Mouse (Mus musculus) lung, embryonic 16.5 days (tissue): ENCODE measurements around the gene Il18bp. TPM values are rescaled to one million over a fixed set of nuclear protein-coding genes. Genes with fewer than 3 reads are reported as not detected.
A peak's percentile ranks its signal among the peaks of the same experiment; 100 is the strongest.

Source experiments
- ATAC-seq: fragments of 200-750 bp; cut with Nextera tagmentation; 2 replicates; pipeline ENCODE4 v1.8.0; 2017; ENCODE audit warnings: low read depth, mild to moderate bottlenecking, moderate library complexity
- H3K27ac ChIP-seq: fragments of 300-500 bp; sonication (generic); 2 replicates; pipeline ENCODE4 v1.5.1; 2014; ENCODE audit warnings: mild to moderate bottlenecking, control low read depth, low read length
- H3K27me3 ChIP-seq: fragments of 300-500 bp; sonication (generic); 2 replicates; pipeline ENCODE4 v1.6.1; 2014; ENCODE audit warnings: low read depth, low read length, mixed read lengths; ENCODE audit not compliant: control insufficient read depth, insufficient read depth
- H3K36me3 ChIP-seq: fragments of 300-500 bp; sonication (generic); 2 replicates; pipeline ENCODE4 v1.6.1; 2014; ENCODE audit warnings: low read length; ENCODE audit not compliant: control insufficient read depth, insufficient read depth
- H3K4me1 ChIP-seq: fragments of 300-500 bp; sonication (generic); replicated peaks from 2 replicates; pipeline ENCODE4 v1.6.1; 2014; ENCODE audit warnings: low read length, mixed read lengths; ENCODE audit not compliant: control insufficient read depth, insufficient read depth
- H3K4me2 ChIP-seq: fragments of 300-500 bp; sonication (generic); 2 replicates; pipeline ENCODE4 v1.6.1; 2014; ENCODE audit warnings: low read depth, low read length, control low read depth
- H3K4me3 ChIP-seq: fragments of 300-500 bp; sonication (generic); 2 replicates; pipeline ENCODE4 v1.5.1; 2014; ENCODE audit warnings: mild to moderate bottlenecking, low read length, control low read depth
- H3K9ac ChIP-seq: fragments of 300-500 bp; sonication (generic); 2 replicates; pipeline ENCODE4 v1.6.1; 2014; ENCODE audit warnings: low read length, control low read depth
- H3K9me3 ChIP-seq: fragments of 300-500 bp; sonication (generic); 2 replicates; pipeline ENCODE4 v1.6.1; 2016; ENCODE audit warnings: low read length; ENCODE audit not compliant: control insufficient read depth
- WGBS: fragments of 180-500 bp; shearing (Covaris S2); extraction: QIAGEN DNeasy Blood & Tissue Kit; methylation state at CpG from one replicate; pipeline ENCODE4 v1.1.7; 2014; 5-methylcytosine and 5-hydroxymethylcytosine counted together
- polyA plus RNA-seq: library from polyadenylated mRNA; unstranded; fragments of >200 nt; fragmentation: Nextera tagmentation; extraction: Ambion mirVana; gene quantifications from 2 replicates; pipeline ENCODE4 v1.2.1, GENCODE M21; 2015

The Il18bp gene
- polyA plus RNA-seq, 1 experiment from 2014 or later = 2.1 TPM

- no peak overlapping the region for H3K4me3 ChIP-seq
- H3K36me3 ChIP-seq = no peaks in the 10 kb centered on the region
- no peaks in the 10 kb centered on the region for H3K9me3 ChIP-seq
- H3K27me3 ChIP-seq = no peaks in the 10 kb centered on the region
- H3K9ac ChIP-seq = peak overlapping the region; percentile 45
- H3K27ac ChIP-seq = peak overlapping the region; percentile 23; the same call in 1 of the 2 replicates
- H3K4me1 ChIP-seq = peaks cover 33% of the 10 kb centered on the region
- H3K4me2 ChIP-seq = peak overlapping the region; percentile 61; the same call in 1 of the 2 replicates
- WGBS = 57% methylated on average over 2 of the region's 2 CpGs
- ATAC-seq = no peak
These were observed 49.7 kb downstream of the Il18bp start for GRCm38 (mm10) chr7:101968751-101969150.

DNA sequence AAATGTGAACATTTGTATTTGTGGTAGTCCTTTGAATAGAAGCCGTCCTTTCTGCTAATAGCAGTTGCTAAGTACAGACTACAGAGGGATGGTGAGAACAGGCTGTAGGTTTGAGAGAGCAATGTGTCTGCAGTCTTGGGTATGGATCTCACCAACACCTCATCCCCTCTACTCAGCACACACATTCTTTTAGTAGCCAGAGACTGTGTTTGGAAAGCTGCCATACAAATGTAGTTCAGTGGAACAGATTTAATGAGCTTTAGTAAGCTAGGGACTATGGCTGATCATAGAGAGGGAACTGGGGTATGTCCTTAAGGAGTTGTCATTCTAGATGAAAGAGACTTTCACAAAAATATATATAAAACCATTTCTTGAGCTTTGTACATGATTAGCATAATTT, 51.2 kb downstream of the Il18bp start:
- H3K4me1 ChIP-seq = peaks cover 23% of the 10 kb centered on the region
- 61% methylated on average over 1 of the region's 1 CpGs for WGBS

DNA sequence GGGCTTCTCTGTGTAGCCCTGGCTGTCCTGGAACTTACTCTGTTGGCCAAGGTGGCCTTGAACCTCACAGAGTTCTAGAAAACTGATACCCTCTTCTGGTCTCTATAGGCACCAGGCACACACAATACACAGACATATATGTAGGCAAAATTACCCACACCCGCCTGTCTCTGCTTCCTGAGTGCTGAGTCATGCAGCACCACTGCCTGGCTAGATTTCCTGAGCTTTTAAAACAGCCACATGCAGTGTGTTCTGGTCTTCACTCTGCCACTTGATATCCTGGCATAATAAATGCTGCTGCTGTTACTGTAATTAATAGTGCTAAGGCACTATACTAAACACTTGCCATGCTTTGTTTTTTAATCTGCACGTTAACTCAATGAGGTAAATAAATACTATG, 52.9 kb downstream of the Il18bp start:
- no peak overlapping the region for H3K9ac ChIP-seq
- H3K4me3 ChIP-seq = no peak overlapping the region
- peaks cover 14% of the 10 kb centered on the region for H3K4me1 ChIP-seq
- H3K27me3 ChIP-seq = no peaks in the 10 kb centered on the region
- H3K27ac ChIP-seq = no peak overlapping the region
- WGBS = 53% methylated on average over 2 of the region's 2 CpGs
- ATAC-seq = no peak
- H3K9me3 ChIP-seq = no peaks in the 10 kb centered on the region
- no peak overlapping the region for H3K4me2 ChIP-seq
- H3K36me3 ChIP-seq = no peaks in the 10 kb centered on the region

More for the DNA sequence above, 51.2 kb downstream of the Il18bp start:
- no peaks in the 10 kb centered on the region for H3K36me3 ChIP-seq
- H3K9me3 ChIP-seq = no peaks in the 10 kb centered on the region
- H3K4me2 ChIP-seq = no peak overlapping the region
- no peaks in the 10 kb centered on the region for H3K27me3 ChIP-seq
- ATAC-seq = no peak
- peak overlapping the region; percentile 44 for H3K27ac ChIP-seq
- no peak overlapping the region for H3K9ac ChIP-seq
- no peak overlapping the region for H3K4me3 ChIP-seq

Other genes starting within 250 kb of the Il18bp start
- gene Phox2a, start 200.4 kb downstream of the Il18bp start, polyA plus RNA-seq = 0.28 and 0.34 TPM in 2 replicates
- 34.8 and 35.7 TPM in 2 replicates for gene Inppl1, start 180.5 kb downstream of the Il18bp start, polyA plus RNA-seq
- gene Folr2, start 161.5 kb downstream of the Il18bp start, polyA plus RNA-seq = 1.5 and 2.8 TPM in 2 replicates
- gene Anapc15, start 155.0 kb downstream of the Il18bp start, polyA plus RNA-seq = 71.2 and 73.0 TPM in 2 replicates
- gene Folr1, start 147.9 kb downstream of the Il18bp start, polyA plus RNA-seq = 1.5 and 1.6 TPM in 2 replicates
- 161 and 163 TPM in 2 replicates for gene Lamtor1, start 112.8 kb downstream of the Il18bp start, polyA plus RNA-seq
- 0.20 and 0.69 TPM in 2 replicates for gene Tomt, start 112.3 kb downstream of the Il18bp start, polyA plus RNA-seq
- gene Lrrc51, start 84.8 kb downstream of the Il18bp start, polyA plus RNA-seq = 18.1 and 28.3 TPM in 2 replicates
- gene Numa1, start 84.6 kb downstream of the Il18bp start, polyA plus RNA-seq = 66.7 and 73.7 TPM in 2 replicates
- gene Rnf121, start 46.8 kb upstream of the Il18bp start, polyA plus RNA-seq = 25.2 and 25.6 TPM in 2 replicates
- 31.0 and 35.0 TPM in 2 replicates for gene Xndc1, start 46.8 kb upstream of the Il18bp start, polyA plus RNA-seq
- 1.0 and 1.2 TPM in 2 replicates for gene Xntrpc, start 47.0 kb upstream of the Il18bp start, polyA plus RNA-seq
- 0.08 and 0.10 TPM in 2 replicates for gene Trpc2, start 64.4 kb upstream of the Il18bp start, polyA plus RNA-seq
- gene Art1, start 83.1 kb upstream of the Il18bp start, polyA plus RNA-seq = 1.1 and 1.9 TPM in 2 replicates
- gene Art5, start 90.8 kb upstream of the Il18bp start, polyA plus RNA-seq = 1.3 and 1.5 TPM in 2 replicates
- 0.11 and 0.40 TPM in 2 replicates for gene Chrna10, start 98.1 kb upstream of the Il18bp start, polyA plus RNA-seq
- gene Nup98, start 191.5 kb upstream of the Il18bp start, polyA plus RNA-seq = 32.8 and 34.4 TPM in 2 replicates
- gene Pgap2, start 191.5 kb upstream of the Il18bp start, polyA plus RNA-seq = 95.1 and 103 TPM in 2 replicates
- 78.1 and 82.1 TPM in 2 replicates for gene Rhog, start 237.4 kb upstream of the Il18bp start, polyA plus RNA-seq
- 20.6 and 21.3 TPM in 2 replicates for gene Stim1, start 249.1 kb upstream of the Il18bp start, polyA plus RNA-seq